9 mouse cellular contexts compared by ENCODE assay signal in genomic region chr7:65862473-65863176, GRCm38 (mm10). TPM values are rescaled to one million over a fixed set of nuclear protein-coding genes. Genes with fewer than 3 reads are reported as not detected.
DNase-seq lines count a peak whose midpoint lies in the region; ATAC-seq and TF ChIP-seq lines count a peak whose summit lies in the region.
"Had no signal": no experiment of that assay in that cellular context is flagged by ENCODE, and none has a peak within 500 bp of the region (broad histone marks: within the 10 kb centered on the region; RNA-seq: fewer than 3 reads in every experiment).

No protein-coding gene starts in this region.

- DNase-seq in cerebellum, adult 2 months: peak in 1 of 2 experiments; percentile 18
- no peak for DNase-seq in cerebellum, adult 18-20 months
- peak; percentile 24 for DNase-seq in urinary bladder, adult 2 months (ENCODE audit: low spot score)
- no peak for DNase-seq in urinary bladder, postnatal 36 days (ENCODE audit: low spot score in 2 of 2)
- DNase-seq in testis, postnatal 10 days (ENCODE audit: low spot score): peak; percentile 51
- DNase-seq in frontal cortex, postnatal 25 days (ENCODE audit: low spot score in 2 of 2): no peak
- no peak for DNase-seq in cerebellum, adult 11 months

- no peak overlapping the region for H3K9ac ChIP-seq in liver, embryonic 12.5 days

- no peak for TF ChIP-seq CTCF in cerebellum, adult 2 months (IDR thresholded peaks at IDR 0.05; ENCODE audit: borderline replicate concordance, insufficient read depth, low read depth, low read length)

- ATAC-seq in liver, embryonic 12.5 days: peak; percentile 18; the same call in 1 of the 2 replicates

- no peak for TF ChIP-seq POLR2A in cerebellum, adult 2 months (IDR thresholded peaks at IDR 0.05; ENCODE audit: borderline replicate concordance, insufficient read depth, low read length)

- peak overlapping the region; percentile 77 for H3K4me2 ChIP-seq in liver, embryonic 12.5 days

- H3K27me3 ChIP-seq in cerebellum, adult 2 months (ENCODE audit: control insufficient read depth, insufficient read depth, low read length): peaks cover 4% of the 10 kb centered on the region; the same call in 1 of the 2 replicates
- H3K27me3 ChIP-seq in liver, embryonic 12.5 days (replicated peaks): peaks cover 79% of the 10 kb centered on the region

- no peaks in the 10 kb centered on the region for H3K9me3 ChIP-seq in liver, embryonic 12.5 days (replicated peaks)

- H3K36me3 ChIP-seq in liver, embryonic 12.5 days: no peaks in the 10 kb centered on the region

- H3K4me1 ChIP-seq in cerebellum, adult 2 months (ENCODE audit: control insufficient read depth, insufficient read depth, low read length): no peaks in the 10 kb centered on the region
- peaks cover 9% of the 10 kb centered on the region; the same call in 1 of the 2 replicates for H3K4me1 ChIP-seq in liver, embryonic 12.5 days

- no peak overlapping the region for H3K27ac ChIP-seq in cerebellum, adult 2 months (ENCODE audit: insufficient read depth, low read length)
- H3K27ac ChIP-seq in liver, embryonic 12.5 days: no peak overlapping the region

- peak overlapping the region; percentile 37 for H3K4me3 ChIP-seq in cerebellum, adult 2 months (replicated peaks; ENCODE audit: insufficient read depth, low read depth, low read length)
- H3K4me3 ChIP-seq in liver, embryonic 12.5 days: peak overlapping the region; percentile 55
- H3K4me3 ChIP-seq: myocyte had no signal

- WGBS in cerebellum, adult 2 months: 3% methylated on average over 61 of the region's 61 CpGs
- 5% methylated on average over 58 of the region's 61 CpGs for WGBS in liver, embryonic 12.5 days (ENCODE audit: insufficient replicate concordance)

RNA-seq across cellular contexts. Expression of gene Pcsk6, which starts 1.1 kb away (rescaled TPM):
- 52.0 and 58.5 TPM in 2 replicates for polyA plus RNA-seq in cerebellum, adult 2 months (2012; rRNA removed)
- polyA plus RNA-seq in urinary bladder, adult 2 months (2012; rRNA removed): 5.7 and 6.5 TPM in 2 replicates
- polyA plus RNA-seq in liver, embryonic 12.5 days (2016; fragmentation: Nextera tagmentation; extraction: Ambion mirVana): 0.87 and 1.0 TPM in 2 replicates

Comparison
In these comparisons a context has a peak if more than half of its experiments do, and no peak if none do; other contexts are left out.
1. DNase-seq: peak in urinary bladder, adult 2 months (single experiment) and testis, postnatal 10 days (single experiment); none in cerebellum, adult 18-20 months (0 of 2), urinary bladder, postnatal 36 days (0 of 2), frontal cortex, postnatal 25 days (0 of 2) and cerebellum, adult 11 months (single experiment).